8 mouse cellular contexts compared by ENCODE assay signal in genomic region chr17:10093437-10094107, GRCm38 (mm10).
DNase-seq lines count a peak whose midpoint lies in the region; ATAC-seq and TF ChIP-seq lines count a peak whose summit lies in the region.

No protein-coding gene starts in this region.

- no peak for ATAC-seq in kidney, embryonic 14.5 days (ENCODE audit: low FRiP score, low TSS enrichment)

- H3K27ac ChIP-seq in kidney, embryonic 14.5 days (ENCODE audit: low read depth, low read length), result no peak overlapping the region
- H3K27ac ChIP-seq in gastrocnemius, adult 2 months, result peak overlapping the region; percentile 87
- H3K27ac ChIP-seq in midbrain, embryonic 10.5 days (replicated peaks), result no peak overlapping the region

- no peak overlapping the region for H3K9ac ChIP-seq in kidney, embryonic 14.5 days (ENCODE audit: low read depth, low read length)

- intact Hi-C loops in gastrocnemius, adult 2 months (cut with DNase I), result loop anchor here (2.0 kb wide), 2 partner anchors 225 to 337 kb away; partner anchors contain the start of gene Qk

- no peaks in the 10 kb centered on the region for H3K9me3 ChIP-seq in kidney, embryonic 14.5 days (ENCODE audit: control insufficient read depth, low read length)
- H3K9me3 ChIP-seq in midbrain, embryonic 10.5 days (replicated peaks), result peaks cover 13% of the 10 kb centered on the region; the same call in 1 of the 2 replicates

- no peak overlapping the region for H3K4me3 ChIP-seq in kidney, embryonic 14.5 days (ENCODE audit: low read length)
- peak overlapping the region; percentile 15 for H3K4me3 ChIP-seq in gastrocnemius, adult 2 months
- no peak overlapping the region for H3K4me3 ChIP-seq in midbrain, embryonic 10.5 days

- no peak overlapping the region for H3K4me2 ChIP-seq in kidney, embryonic 14.5 days (replicated peaks; ENCODE audit: low read depth, low read length)

- no peak for TF ChIP-seq CTCF in gastrocnemius, adult 2 months (IDR thresholded peaks at IDR 0.05)

- peak; percentile 28 for DNase-seq in kidney, adult 11 months
- DNase-seq in gastrocnemius, adult 2 months, result peak; percentile 79
- peak; percentile 28 to 37 for DNase-seq in kidney, adult 8-10 months
- peak; percentile 8 for DNase-seq in naive thymus-derived CD4-positive, alpha-beta T cell, adult 2 months (ENCODE audit: low read depth)
- peak; percentile 55 for DNase-seq in thymus, postnatal 4 days
- no peak for DNase-seq in retina, embryonic 14.5 days (ENCODE audit: low spot score)
- DNase-seq in midbrain, embryonic 10.5 days (ENCODE audit: low spot score), result no peak

- 62% methylated on average over 8 of the region's 8 CpGs for WGBS in kidney, embryonic 14.5 days
- WGBS in midbrain, embryonic 10.5 days, result 85% methylated on average over 8 of the region's 8 CpGs

- no peaks in the 10 kb centered on the region for H3K4me1 ChIP-seq in kidney, embryonic 14.5 days (ENCODE audit: control insufficient read depth, insufficient read depth, low read length)
- H3K4me1 ChIP-seq in midbrain, embryonic 10.5 days, result no peaks in the 10 kb centered on the region

- no peaks in the 10 kb centered on the region for H3K36me3 ChIP-seq in kidney, embryonic 14.5 days (ENCODE audit: control insufficient read depth, insufficient read depth, low read length)
- no peaks in the 10 kb centered on the region for H3K36me3 ChIP-seq in midbrain, embryonic 10.5 days

- H3K27me3 ChIP-seq in kidney, embryonic 14.5 days (ENCODE audit: control insufficient read depth, insufficient read depth, low read length), result no peaks in the 10 kb centered on the region
- no peaks in the 10 kb centered on the region for H3K27me3 ChIP-seq in midbrain, embryonic 10.5 days (ENCODE audit: low read depth, poor library complexity, severe bottlenecking)

Comparison
In these comparisons a context has a peak if more than half of its experiments do, and no peak if none do; other contexts are left out.
1. DNase-seq: peak in kidney, adult 11 months (single experiment), gastrocnemius, adult 2 months (single experiment), kidney, adult 8-10 months (2 of 2), naive thymus-derived CD4-positive, alpha-beta T cell, adult 2 months (single experiment) and thymus, postnatal 4 days (single experiment); none in retina, embryonic 14.5 days (single experiment) and midbrain, embryonic 10.5 days (single experiment).